Mouse (Mus musculus): ENCODE data around the gene Aldh1a3. TPM values are rescaled to one million over a fixed set of nuclear protein-coding genes. Genes with fewer than 3 reads are reported as not detected.

Aldh1a3 gene
- polyA plus RNA-seq, 1 experiment, result 1.8 TPM

DNA sequence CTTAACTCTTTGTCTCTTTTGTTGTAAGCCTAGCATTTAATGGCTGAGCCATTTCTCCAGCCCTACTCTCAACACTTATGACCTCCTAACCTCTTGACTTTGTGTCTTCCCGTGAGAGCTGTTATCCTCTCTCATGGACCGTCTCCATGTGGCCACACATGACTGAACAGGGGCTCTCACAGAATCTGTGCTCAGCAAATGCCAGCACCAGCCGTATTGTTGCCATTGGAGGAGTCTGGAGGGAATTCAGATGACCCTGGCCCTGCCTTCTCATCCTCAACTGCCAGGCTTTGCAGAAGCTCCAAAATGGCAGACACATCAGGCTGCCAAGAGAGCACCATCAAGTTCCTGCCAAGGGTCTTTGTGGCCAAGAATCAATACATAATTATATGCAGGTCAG, 30.0 kb downstream of the Aldh1a3 start:
- Histone ChIP-seq H3K27me3 (ENCODE audit: control insufficient read depth, insufficient read depth, low read length) (no peaks in the 10 kb centered on the region), H3K27ac (ENCODE audit: control insufficient read depth, insufficient read depth, low read length) (no peak overlapping the region), H3K4me1 (replicated peaks; ENCODE audit: control insufficient read depth, insufficient read depth, low read length) (no peaks in the 10 kb centered on the region), H3K4me3 (ENCODE audit: control insufficient read depth, insufficient read depth, low read length) (no peak overlapping the region), H3K36me3 (ENCODE audit: control insufficient read depth, insufficient read depth, low read length) (no peaks in the 10 kb centered on the region)
- DNase-seq, result no peak
- WGBS, result 95% methylated on average over 3 of the region's 3 CpGs
- no peak for TF ChIP-seq POLR2A (IDR thresholded peaks at IDR 0.05; ENCODE audit: control insufficient read depth, extremely low read depth, insufficient read depth, low read length, poor library complexity)
- TF ChIP-seq CTCF (IDR thresholded peaks at IDR 0.05; ENCODE audit: borderline replicate concordance, control insufficient read depth, extremely low read depth, insufficient read depth, low read length, poor library complexity), result no peak

DNA sequence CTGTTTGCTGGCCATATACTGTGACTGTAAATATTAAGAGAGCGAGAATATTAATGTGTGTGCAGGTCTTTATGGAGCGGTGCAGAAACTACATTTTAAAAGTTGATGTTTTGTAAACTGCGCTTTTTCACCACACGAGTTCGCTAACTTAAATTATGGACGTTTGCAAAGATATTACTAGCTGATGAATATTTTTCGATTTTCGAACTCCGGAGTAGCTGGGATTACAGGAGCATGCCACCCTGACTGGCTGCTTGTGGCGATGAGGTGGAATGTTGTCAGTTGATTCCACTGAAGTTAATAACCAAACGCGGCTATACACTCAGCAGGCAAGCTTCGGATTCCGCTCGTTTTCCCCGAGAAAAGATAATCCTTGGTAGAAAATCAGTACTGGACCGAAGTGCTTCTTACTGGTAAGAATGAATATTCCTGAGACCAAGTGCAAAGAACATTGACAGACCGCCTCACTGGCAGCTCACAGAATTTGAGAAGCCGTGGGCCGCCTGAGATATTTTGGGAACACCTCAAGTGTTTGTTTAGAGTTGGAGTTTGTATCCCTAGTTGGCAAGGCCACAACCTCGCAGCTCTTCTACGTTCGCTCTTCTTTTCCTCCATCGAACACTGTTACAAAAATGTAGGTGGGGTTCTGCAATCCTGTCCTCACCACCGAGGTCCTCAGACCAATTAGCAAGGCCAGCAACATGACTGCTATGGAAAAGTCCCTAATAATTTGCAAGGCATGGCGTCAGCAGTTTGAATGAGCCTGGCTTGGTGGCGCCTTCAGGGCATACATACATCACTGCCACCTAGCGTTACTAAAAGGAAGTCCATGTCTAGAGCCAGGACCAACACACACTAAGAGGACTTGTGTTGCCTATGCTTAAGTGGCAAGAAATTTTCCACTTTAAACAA, 38.4 kb downstream of the Aldh1a3 start:
- TF ChIP-seq POLR2A (IDR thresholded peaks at IDR 0.05; ENCODE audit: control insufficient read depth, extremely low read depth, insufficient read depth, low read length, poor library complexity) (no peak), CTCF (IDR thresholded peaks at IDR 0.05; ENCODE audit: borderline replicate concordance, control insufficient read depth, extremely low read depth, insufficient read depth, low read length, poor library complexity) (no peak)
- H3K4me3 ChIP-seq (ENCODE audit: control insufficient read depth, insufficient read depth, low read length), result no peak overlapping the region
- peak; percentile 35 for DNase-seq
- no peaks in the 10 kb centered on the region for H3K36me3 ChIP-seq (ENCODE audit: control insufficient read depth, insufficient read depth, low read length)
- H3K4me1 ChIP-seq (replicated peaks; ENCODE audit: control insufficient read depth, insufficient read depth, low read length), result peaks cover 2% of the 10 kb centered on the region; the same call in 1 of the 2 replicates
- WGBS, result 15% methylated on average over 28 of the region's 28 CpGs
- H3K27ac ChIP-seq (ENCODE audit: control insufficient read depth, insufficient read depth, low read length), result no peak overlapping the region
- peaks cover 4% of the 10 kb centered on the region; the same call in 1 of the 2 replicates for H3K27me3 ChIP-seq (ENCODE audit: control insufficient read depth, insufficient read depth, low read length)

DNA sequence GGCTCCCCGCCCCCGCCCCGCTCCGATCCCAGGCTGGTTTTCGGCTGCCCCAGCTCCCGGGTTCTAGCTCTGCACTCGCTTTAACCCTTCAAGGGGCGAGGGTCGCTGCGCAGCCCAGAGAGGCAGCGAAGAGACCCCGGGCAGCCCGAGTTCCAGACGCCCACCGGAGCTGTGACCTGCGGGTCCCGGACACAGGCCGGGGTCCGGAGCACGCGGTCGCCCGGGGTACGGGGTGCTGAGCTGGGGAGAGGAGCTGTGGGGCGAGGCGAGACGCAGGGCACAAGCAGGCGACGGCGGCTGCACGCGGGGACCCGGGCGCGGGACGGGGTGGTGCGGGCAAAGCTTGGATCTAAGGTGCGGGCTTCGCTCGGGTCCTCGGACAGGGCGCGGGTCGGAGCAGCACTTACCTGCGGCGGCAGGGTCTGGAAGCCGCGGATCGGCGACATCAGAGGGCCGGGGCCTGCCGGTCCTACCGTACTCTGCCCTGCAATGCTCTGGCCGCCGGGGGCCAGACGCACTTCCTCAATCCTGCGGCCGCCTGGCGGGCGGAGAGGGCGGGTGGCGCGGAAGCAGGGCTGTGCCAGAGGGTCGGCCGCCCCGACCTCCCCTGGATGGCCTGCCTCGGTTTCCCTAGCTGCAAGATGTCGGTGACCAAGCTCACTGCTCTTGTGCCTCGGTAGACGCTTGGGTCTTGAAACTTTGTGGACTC, 39.4 kb downstream of the Aldh1a3 start, which contains the start of gene Lrrk1:
Gene Lrrk1 (minus strand): TSS at position 538 of the 709 bp plus-strand sequence.
- WGBS, result 1% methylated on average over 70 of the region's 70 CpGs
- TF ChIP-seq CTCF (IDR thresholded peaks at IDR 0.05; ENCODE audit: borderline replicate concordance, control insufficient read depth, extremely low read depth, insufficient read depth, low read length, poor library complexity) (no peak), POLR2A (IDR thresholded peaks at IDR 0.05; ENCODE audit: control insufficient read depth, extremely low read depth, insufficient read depth, low read length, poor library complexity) (no peak)
- peak within 1 kb of the TSS; percentile 36 for H3K4me3 ChIP-seq (ENCODE audit: control insufficient read depth, insufficient read depth, low read length)
- DNase-seq, result peak; percentile 6
- H3K4me1 ChIP-seq (replicated peaks; ENCODE audit: control insufficient read depth, insufficient read depth, low read length), result peaks cover 2% of the 10 kb centered on the region; the same call in 1 of the 2 replicates
- H3K36me3 ChIP-seq (ENCODE audit: control insufficient read depth, insufficient read depth, low read length), result no peaks in the 10 kb centered on the region
- H3K27ac ChIP-seq (ENCODE audit: control insufficient read depth, insufficient read depth, low read length), result no peak within 1 kb of the TSS
- H3K27me3 ChIP-seq (ENCODE audit: control insufficient read depth, insufficient read depth, low read length), result peaks cover 4% of the 10 kb centered on the region; the same call in 1 of the 2 replicates

DNA sequence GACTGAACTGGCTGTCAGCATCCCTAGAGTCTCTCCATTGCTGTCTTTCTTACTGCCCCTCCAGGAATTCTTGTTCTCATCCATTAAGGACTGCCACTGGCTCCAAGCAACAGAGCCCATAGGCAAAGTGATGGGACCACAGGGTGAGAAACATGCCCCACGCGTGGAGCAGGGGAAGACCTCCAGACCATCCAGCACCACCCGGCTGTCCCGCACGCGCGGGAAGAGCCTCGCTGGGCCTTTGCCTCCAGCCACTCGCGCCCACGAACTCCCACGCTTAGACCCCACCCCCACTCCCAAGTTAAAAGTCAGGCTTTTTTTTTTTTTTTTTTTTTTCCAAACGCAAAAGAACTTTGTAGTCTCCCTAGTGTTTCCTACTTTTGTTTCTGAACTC, 39.9 kb downstream of the Aldh1a3 start:
- H3K27me3 ChIP-seq (ENCODE audit: control insufficient read depth, insufficient read depth, low read length), result peaks cover 4% of the 10 kb centered on the region; the same call in 1 of the 2 replicates
- H3K27ac ChIP-seq (ENCODE audit: control insufficient read depth, insufficient read depth, low read length), result no peak overlapping the region
- TF ChIP-seq POLR2A (IDR thresholded peaks at IDR 0.05; ENCODE audit: control insufficient read depth, extremely low read depth, insufficient read depth, low read length, poor library complexity), result no peak
- no peak for TF ChIP-seq CTCF (IDR thresholded peaks at IDR 0.05; ENCODE audit: borderline replicate concordance, control insufficient read depth, extremely low read depth, insufficient read depth, low read length, poor library complexity)
- 23% methylated on average over 13 of the region's 13 CpGs for WGBS
- peaks cover 2% of the 10 kb centered on the region; the same call in 1 of the 2 replicates for H3K4me1 ChIP-seq (replicated peaks; ENCODE audit: control insufficient read depth, insufficient read depth, low read length)
- H3K36me3 ChIP-seq (ENCODE audit: control insufficient read depth, insufficient read depth, low read length), result no peaks in the 10 kb centered on the region
- DNase-seq, result no peak
- H3K4me3 ChIP-seq (ENCODE audit: control insufficient read depth, insufficient read depth, low read length), result peak overlapping the region; percentile 36

DNA sequence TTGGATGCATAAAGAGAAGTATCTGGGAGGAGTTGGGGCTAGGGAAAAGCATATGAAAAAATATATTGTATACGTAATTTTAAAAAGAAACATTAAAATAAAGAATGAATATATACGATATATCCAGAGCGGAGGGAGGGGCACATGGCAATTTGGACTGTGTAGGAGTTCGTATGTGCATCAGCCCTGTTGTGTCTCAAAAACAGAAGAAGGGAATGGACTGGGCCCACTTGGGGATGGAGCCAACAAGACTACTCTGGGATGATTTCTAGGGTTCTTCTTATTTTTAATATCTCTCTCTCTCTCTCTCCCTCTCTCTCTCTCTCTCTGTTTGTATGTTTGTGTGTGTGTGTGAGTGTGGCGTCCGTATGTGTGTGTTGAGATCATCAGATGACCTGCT, 40.9 kb downstream of the Aldh1a3 start:
- Histone ChIP-seq H3K36me3 (ENCODE audit: control insufficient read depth, insufficient read depth, low read length) (no peaks in the 10 kb centered on the region), H3K27ac (ENCODE audit: control insufficient read depth, insufficient read depth, low read length) (no peak overlapping the region), H3K27me3 (ENCODE audit: control insufficient read depth, insufficient read depth, low read length) (peaks cover 4% of the 10 kb centered on the region; the same call in 1 of the 2 replicates), H3K4me3 (ENCODE audit: control insufficient read depth, insufficient read depth, low read length) (no peak overlapping the region), H3K4me1 (replicated peaks; ENCODE audit: control insufficient read depth, insufficient read depth, low read length) (peaks cover 2% of the 10 kb centered on the region; the same call in 1 of the 2 replicates)
- no peak for TF ChIP-seq CTCF (IDR thresholded peaks at IDR 0.05; ENCODE audit: borderline replicate concordance, control insufficient read depth, extremely low read depth, insufficient read depth, low read length, poor library complexity)
- no peak for TF ChIP-seq POLR2A (IDR thresholded peaks at IDR 0.05; ENCODE audit: control insufficient read depth, extremely low read depth, insufficient read depth, low read length, poor library complexity)
- 95% methylated on average over 6 of the region's 6 CpGs for WGBS
- no peak for DNase-seq

DNA sequence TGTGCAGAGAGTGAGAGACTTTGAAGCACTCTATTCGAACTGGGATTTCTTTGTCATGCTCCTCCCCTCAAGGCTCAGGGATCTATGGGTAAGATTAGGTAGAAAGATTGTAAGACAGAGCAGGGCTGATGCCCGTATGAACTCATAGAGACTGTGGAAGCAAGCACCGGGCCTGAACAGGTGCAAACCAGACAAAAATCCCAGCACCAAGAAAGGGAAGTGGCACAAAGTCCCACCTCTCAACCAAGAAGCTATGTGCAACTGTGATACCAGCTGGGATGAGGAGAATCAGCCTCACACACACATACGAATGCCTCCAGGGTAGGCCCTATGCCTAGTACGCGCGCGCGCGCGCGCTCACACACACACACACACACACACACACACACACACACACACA, 41.5 kb downstream of the Aldh1a3 start:
- Histone ChIP-seq H3K27ac (ENCODE audit: control insufficient read depth, insufficient read depth, low read length) (no peak overlapping the region), H3K27me3 (ENCODE audit: control insufficient read depth, insufficient read depth, low read length) (peaks cover 4% of the 10 kb centered on the region; the same call in 1 of the 2 replicates), H3K4me1 (replicated peaks; ENCODE audit: control insufficient read depth, insufficient read depth, low read length) (peaks cover 2% of the 10 kb centered on the region; the same call in 1 of the 2 replicates), H3K36me3 (ENCODE audit: control insufficient read depth, insufficient read depth, low read length) (no peaks in the 10 kb centered on the region), H3K4me3 (ENCODE audit: control insufficient read depth, insufficient read depth, low read length) (no peak overlapping the region)
- no peak for DNase-seq
- TF ChIP-seq POLR2A (IDR thresholded peaks at IDR 0.05; ENCODE audit: control insufficient read depth, extremely low read depth, insufficient read depth, low read length, poor library complexity) (no peak), CTCF (IDR thresholded peaks at IDR 0.05; ENCODE audit: borderline replicate concordance, control insufficient read depth, extremely low read depth, insufficient read depth, low read length, poor library complexity) (no peak)
- WGBS, result 79% methylated on average over 12 of the region's 12 CpGs
